Mouse (Mus musculus) heart, postnatal 0 days (tissue): Measurements from ENCODE around the gene Atp6v0a2.

Experiments
- CTCF ChIP-seq: IDR thresholded peaks from 2 replicates; pipeline ENCODE4 v1.5.1; 2016; ENCODE audit warnings: antibody characterized with exemption, control low read depth, low read depth
- EP300 ChIP-seq: IDR thresholded peaks from 2 replicates; pipeline ENCODE4 v1.6.1; 2016; ENCODE audit warnings: antibody characterized with exemption, low read depth

- TF ChIP-seq EP300: no peak
- TF ChIP-seq CTCF: no peak
These were observed 89.6 kb downstream of the Atp6v0a2 start for GRCm38 (mm10) chr5:124717969-124718368.
